Mouse (Mus musculus): ENCODE measurements around the gene Nmi.

DNA sequence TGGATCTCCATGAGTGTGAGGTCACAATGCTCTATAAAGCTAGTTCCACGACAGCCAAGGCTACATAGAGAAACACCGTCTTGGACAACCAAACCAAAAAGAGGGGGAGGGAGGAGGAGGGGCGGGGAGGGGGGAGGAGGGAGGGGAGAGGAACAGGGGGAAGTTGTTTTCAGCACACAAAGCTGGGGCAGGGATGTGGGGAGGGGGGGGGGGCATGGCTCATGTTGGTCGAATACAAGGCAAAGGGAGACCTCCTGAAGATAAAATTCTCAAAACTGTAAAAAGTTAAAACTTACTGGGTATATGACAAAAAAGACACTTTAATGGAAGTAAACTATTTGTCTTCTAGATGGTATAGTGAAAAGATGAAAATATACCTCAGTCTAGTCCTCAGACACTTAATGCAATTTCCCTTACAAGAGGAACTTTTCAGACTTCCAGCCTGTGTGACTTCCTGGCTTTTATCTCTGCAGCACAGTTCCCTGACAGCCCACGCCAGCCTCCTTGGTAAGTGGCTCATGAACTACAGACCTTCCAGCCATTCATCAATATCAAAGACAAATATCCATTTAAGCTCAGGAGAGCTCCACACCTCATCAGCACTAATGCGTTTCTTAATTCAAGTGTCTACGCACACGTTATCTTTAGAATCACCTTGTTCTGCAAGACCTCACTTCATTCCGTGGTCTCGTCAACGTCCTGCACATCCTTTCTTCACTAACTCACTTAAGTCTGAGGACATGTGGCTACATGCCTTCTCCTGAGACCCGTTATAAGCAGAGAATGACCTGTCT is 39.8 kb downstream of the Nmi start:
- no peak for TF ChIP-seq CTCF (IDR thresholded peaks at IDR 0.05; ENCODE audit: insufficient read depth, low read depth, low read length)
- no peak for TF ChIP-seq POLR2A (IDR thresholded peaks at IDR 0.05; ENCODE audit: insufficient read depth, low read depth, low read length)

All from olfactory bulb, adult 2 months (tissue).